Mouse (Mus musculus): ENCODE data around the gene Gfi1b. TPM values are rescaled to one million over a fixed set of nuclear protein-coding genes. Genes with fewer than 3 reads are reported as not detected.
A peak's percentile ranks its signal among the peaks of the same experiment; 100 is the strongest.

The Gfi1b gene
- total RNA-seq, 2 experiments from 2014 or later: not detected

DNA sequence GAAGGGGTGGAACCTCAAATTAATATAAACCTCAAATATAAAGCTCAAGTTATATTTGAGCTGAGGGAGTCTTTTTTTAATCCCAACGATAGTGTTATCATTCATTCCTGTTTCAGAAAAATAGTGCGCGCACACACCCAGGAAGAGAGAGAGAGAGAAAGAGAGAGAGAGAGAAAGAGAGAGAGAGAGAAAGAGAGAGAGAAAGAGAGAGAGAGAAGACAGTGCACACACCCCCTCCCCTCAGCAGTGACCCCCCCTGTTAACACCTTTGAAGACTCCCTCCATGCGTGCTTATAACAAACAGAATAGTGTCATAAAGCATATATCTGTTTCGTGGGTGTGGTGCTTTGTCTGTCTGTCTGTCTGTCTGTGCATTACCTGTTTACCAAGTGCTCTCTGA lies 18.2 kb downstream of the Gfi1b start:
- intact Hi-C loops (cut with DNase I): no loop called here
- DNase-seq (ENCODE audit: low spot score in 2 of 2): no peak

DNA sequence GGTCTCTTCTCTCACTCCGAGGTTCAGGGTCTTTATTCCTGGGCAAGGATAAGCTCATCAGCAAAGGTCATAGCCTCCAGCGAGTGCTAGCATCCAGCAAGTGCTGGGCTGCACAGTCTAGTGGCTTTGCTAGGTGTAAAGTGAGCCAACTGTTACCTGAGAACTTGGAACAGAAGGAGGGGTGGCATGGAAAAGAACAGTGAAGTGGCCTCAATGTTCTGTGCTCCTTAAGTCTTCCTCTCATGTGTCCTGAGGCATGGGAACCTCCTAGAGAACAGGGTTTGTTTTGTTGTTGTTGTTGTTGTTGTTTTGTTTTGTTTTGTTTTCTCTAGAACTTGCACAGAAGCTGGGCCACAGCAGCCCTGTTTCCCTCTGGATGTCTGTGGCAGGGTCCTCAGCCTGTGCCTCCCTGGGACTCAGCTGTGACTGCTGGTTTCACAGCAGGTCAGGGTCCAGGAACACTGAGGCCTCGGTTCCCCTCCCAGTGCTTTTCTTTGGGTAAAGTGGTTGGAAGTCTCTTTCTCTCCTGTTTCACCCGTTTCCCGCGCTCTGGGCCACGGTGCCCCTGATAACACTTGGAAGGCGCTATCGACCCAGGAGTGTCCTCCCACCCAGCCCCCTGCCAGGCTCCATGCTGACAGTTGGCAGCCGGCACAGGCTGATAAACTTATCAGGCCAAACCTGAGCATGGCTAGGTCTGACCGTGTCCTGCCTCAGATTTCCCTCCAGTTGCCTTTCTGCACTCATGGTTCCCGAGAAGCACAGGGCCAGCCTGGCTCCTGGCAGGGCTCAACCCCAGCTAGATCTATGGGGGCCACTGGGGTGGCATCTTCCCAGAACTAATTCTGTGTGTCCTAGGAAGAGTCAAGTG lies 19.8 kb downstream of the Gfi1b start:
- intact Hi-C loops (cut with DNase I): no loop called here
- DNase-seq (ENCODE audit: low spot score in 2 of 2): no peak

DNA sequence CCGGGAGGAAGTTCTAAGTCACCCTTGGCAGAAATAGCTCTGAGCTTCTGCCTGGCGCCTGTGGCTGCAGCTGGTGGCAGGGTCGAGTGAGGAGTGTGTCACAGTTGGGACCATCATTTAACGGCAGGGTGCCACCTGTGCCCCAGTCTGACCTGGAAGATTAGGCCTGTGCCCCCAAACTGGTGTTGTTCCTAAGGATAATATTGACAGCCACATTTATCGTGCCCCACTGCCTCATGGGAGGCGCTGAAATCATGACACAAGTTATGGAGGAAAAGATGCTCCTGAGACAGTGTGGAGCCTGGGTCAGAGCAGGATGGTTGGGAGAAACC lies 22.2 kb downstream of the Gfi1b start:
- intact Hi-C loops (cut with DNase I): no loop called here

GRCm38 (mm10) chr2:28598692-28599568 lies 22.9 kb downstream of the Gfi1b start:
- intact Hi-C loops (cut with DNase I): no loop called here

More for the DNA sequence above, 22.2 kb downstream of the Gfi1b start:
- DNase-seq (ENCODE audit: low spot score in 2 of 2): no peak

GRCm38 (mm10) chr2:28597733-28598547 lies 23.8 kb downstream of the Gfi1b start:
- intact Hi-C loops (cut with DNase I): no loop called here
- no peak for DNase-seq (ENCODE audit: low spot score in 2 of 2)

More at GRCm38 (mm10) chr2:28598692-28599568, 22.9 kb downstream of the Gfi1b start:
- no peak for DNase-seq (ENCODE audit: low spot score in 2 of 2)

- DNase-seq (ENCODE audit: low spot score in 2 of 2): no peak
- intact Hi-C loops (cut with DNase I): no loop called here
These were observed 24.8 kb downstream of the Gfi1b start for GRCm38 (mm10) chr2:28596998-28597397.

- intact Hi-C loops (cut with DNase I): no loop called here
- no peak for DNase-seq (ENCODE audit: low spot score in 2 of 2)
These were observed 25.8 kb downstream of the Gfi1b start for GRCm38 (mm10) chr2:28596021-28596420.

- no peak for DNase-seq (ENCODE audit: low spot score in 2 of 2)
- intact Hi-C loops (cut with DNase I): loop anchor here (2.0 kb wide), 1 partner anchor 30 kb away; no protein-coding TSS in a partner anchor
These were observed 29.0 kb downstream of the Gfi1b start for GRCm38 (mm10) chr2:28592809-28593208.

GRCm38 (mm10) chr2:28591479-28591878 lies 30.3 kb downstream of the Gfi1b start:
- no peak for DNase-seq (ENCODE audit: low spot score in 2 of 2)
- intact Hi-C loops (cut with DNase I): no loop called here

GRCm38 (mm10) chr2:28588574-28588973 lies 33.2 kb downstream of the Gfi1b start:
- intact Hi-C loops (cut with DNase I): no loop called here
- no peak for DNase-seq (ENCODE audit: low spot score in 2 of 2)

DNA sequence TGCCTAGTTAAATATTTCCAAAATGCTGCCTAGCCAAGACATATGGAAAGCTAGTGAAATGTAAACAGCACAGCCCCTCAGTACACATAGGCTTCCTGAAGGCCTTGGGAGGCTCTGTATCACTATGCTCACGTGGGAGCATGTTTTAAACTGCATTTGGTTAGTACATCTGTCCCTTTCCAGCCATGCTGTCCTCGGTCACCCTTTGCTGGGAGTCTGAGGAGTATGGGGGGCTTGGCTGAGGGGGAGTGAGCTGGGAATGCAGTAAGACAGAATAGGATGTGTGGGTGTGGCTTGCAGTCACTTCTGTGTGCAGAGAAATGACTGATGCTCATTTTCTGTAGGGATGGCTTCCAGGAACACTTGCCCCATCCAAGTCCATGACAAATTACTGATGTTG lies 36.1 kb downstream of the Gfi1b start:
- intact Hi-C loops (cut with DNase I): no loop called here
- DNase-seq (ENCODE audit: low spot score in 2 of 2): peak in 1 of 2 experiments; percentile 50

- intact Hi-C loops (cut with DNase I): no loop called here
- peak; percentile 80 to 86 for DNase-seq (ENCODE audit: low spot score in 2 of 2)
These were observed 36.7 kb downstream of the Gfi1b start for GRCm38 (mm10) chr2:28585043-28585571.

- DNase-seq (ENCODE audit: low spot score in 2 of 2): no peak
- intact Hi-C loops (cut with DNase I): loop anchor here (2.0 kb wide), 1 partner anchor 69 kb away; no protein-coding TSS in a partner anchor
These were observed 38.1 kb downstream of the Gfi1b start, which contains the start of gene Gtf3c5 for GRCm38 (mm10) chr2:28583651-28584050. Gtf3c5 (minus strand) TSS chr2:28583751.

GRCm38 (mm10) chr2:28582647-28583353 lies 39.0 kb downstream of the Gfi1b start:
- intact Hi-C loops (cut with DNase I): loop anchor here (2.0 kb wide), 1 partner anchor 68 kb away; no protein-coding TSS in a partner anchor
- DNase-seq (ENCODE audit: low spot score in 2 of 2): peak; percentile 89 to 91

- intact Hi-C loops (cut with DNase I): no loop called here
- DNase-seq (ENCODE audit: low spot score in 2 of 2): no peak
These were observed 43.8 kb downstream of the Gfi1b start for GRCm38 (mm10) chr2:28578003-28578402.

DNA sequence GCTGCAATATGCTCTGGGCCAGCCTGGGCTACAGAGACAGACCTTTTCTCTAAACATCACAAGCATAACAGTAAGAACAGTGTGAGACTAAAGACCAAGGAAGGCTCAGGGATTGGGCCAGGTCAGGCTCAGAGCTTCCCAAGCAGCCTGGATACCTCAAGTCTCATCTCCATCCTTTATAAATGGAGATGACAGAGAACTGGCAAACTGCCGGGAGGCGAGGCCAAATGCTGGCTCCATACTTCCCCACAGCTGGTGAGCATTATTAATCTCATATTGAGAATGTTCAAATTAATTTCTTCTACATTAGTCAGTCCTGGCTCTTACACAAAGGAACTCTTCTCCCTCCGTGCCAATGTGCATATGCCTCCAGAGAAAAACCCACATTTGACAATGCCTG lies 45.0 kb downstream of the Gfi1b start:
- DNase-seq (ENCODE audit: low spot score in 2 of 2): no peak

DNA sequence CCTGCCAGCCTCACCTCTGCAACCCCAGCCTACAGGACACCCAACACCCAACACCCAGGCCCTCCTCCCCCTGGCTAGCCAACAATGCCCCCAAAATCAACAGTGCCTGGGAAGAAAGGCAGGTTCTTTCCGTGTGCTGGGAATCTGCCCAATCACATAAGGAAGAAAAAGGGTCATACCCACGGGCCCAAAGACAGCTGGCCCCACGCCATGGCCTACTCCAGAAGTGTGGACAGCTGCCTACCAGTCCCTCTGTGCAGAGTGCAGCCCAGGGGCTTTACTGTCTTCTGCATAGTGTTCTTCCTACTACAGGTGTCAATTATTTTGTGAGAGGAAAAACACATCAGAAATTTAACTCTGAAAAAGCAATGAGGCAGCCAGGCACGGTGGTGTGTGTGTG lies 46.4 kb downstream of the Gfi1b start:
- no peak for DNase-seq (ENCODE audit: low spot score in 2 of 2)
- intact Hi-C loops (cut with DNase I): no loop called here

More for the DNA sequence above, 45.0 kb downstream of the Gfi1b start:
- intact Hi-C loops (cut with DNase I): no loop called here

GRCm38 (mm10) chr2:28569903-28570302 lies 51.9 kb downstream of the Gfi1b start:
- DNase-seq (ENCODE audit: low spot score in 2 of 2): no peak
- intact Hi-C loops (cut with DNase I): no loop called here

- intact Hi-C loops (cut with DNase I): no loop called here
- no peak for DNase-seq (ENCODE audit: low spot score in 2 of 2)
These were observed 55.2 kb downstream of the Gfi1b start for GRCm38 (mm10) chr2:28566545-28566944.

All from left cerebral cortex, postnatal 25 days (tissue).